Mouse (Mus musculus) layer of hippocampus, postnatal 14 days (tissue): ENCODE measurements around the gene Pou3f3. TPM values are rescaled to one million over a fixed set of nuclear protein-coding genes. Genes with fewer than 3 reads are reported as not detected.

Source experiments
- total RNA-seq, 2 experiments: library from RNA; stranded (reverse); gene quantifications; 2 replicates each; pipeline ENCODE4 v1.2.3; 2021

Gene Pou3f3
- total RNA-seq, 2 experiments from 2014 or later, result 53.2 to 54.3 TPM

Other genes with a start within 250 kb of the Pou3f3 start
- gene Mrps9, start 155.5 kb downstream of the Pou3f3 start, total RNA-seq, result 10 to 100 TPM; 42.0 to 42.2 TPM